Mouse (Mus musculus) spleen, adult 12 weeks (tissue): ENCODE results near the gene Atg2a.

ENCODE experiments used
- DNase-seq: peaks from one replicate; pipeline ENCODE4 v3.0.0; 2022; ENCODE audit warnings: low spot score

Gene Atg2a

DNA sequence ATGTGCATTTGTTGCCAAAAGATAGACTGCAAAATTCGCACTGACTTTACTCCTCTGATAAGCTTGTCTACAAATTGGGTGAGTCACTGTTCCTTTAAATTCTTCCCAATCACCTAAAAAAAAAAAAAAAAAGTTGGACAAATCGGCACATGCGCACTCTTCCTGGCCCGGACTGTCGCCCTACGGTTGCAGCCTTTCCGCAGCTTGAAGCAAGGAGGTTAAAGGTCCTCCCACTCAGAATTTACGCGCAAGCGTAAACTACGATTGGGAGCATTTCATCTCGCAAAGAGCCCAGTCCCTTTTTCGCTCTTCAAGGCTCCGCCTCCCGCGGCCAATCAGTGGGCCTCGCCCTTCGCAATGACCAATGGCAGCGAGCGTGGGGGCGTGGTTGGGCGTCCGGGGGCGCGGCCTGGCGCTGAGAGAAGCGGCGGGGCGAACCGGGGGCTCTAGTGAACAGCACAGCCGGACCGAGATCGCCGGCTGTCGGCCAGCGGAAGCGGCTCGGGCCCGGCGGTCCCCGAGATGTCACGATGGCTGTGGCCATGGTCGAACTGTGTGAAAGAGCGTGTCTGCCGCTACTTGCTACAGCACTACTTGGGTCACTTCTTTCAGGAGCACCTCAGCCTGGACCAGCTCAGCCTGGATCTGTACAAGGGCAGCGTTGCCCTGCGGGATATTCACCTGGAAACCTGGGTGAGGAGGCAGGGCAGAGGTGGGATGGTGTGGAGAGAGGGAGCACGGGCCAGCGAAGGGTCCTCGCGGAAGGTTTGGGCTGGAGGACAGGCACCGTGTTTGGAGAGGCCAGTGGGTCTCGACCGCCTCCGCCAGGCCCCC is at the start of gene Atg2a:
Gene Atg2a (plus strand): TSS at position 395 of the 834 bp plus-strand sequence.
- peak; percentile 98 for DNase-seq

- no peak for DNase-seq
These were observed 37.2 kb upstream of the Atg2a start for GRCm38 (mm10) chr19:6204265-6204664.

- no peak for DNase-seq
These were observed 34.8 kb upstream of the Atg2a start for GRCm38 (mm10) chr19:6206716-6207115.

GRCm38 (mm10) chr19:6216046-6216705 is 25.3 kb upstream of the Atg2a start:
- no peak for DNase-seq

DNA sequence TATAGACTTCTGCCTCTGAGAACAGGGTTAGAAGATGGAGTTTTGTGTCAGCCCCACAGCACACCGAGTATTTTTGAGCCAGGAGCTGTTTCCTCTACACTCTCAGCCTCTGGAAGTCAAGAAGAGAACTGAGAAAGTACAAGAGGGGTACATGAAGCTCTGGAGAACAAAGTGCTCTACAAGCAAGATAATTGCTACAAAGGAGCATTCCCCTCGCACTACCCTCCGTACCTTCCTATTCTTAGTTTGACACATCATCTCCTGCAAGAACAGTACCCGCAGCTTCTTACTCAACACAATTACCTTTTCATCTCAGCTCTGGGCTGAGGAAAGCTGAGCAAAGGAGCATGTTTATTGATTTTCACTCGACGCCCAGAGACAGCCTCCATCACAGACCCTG is 22.9 kb upstream of the Atg2a start:
- no peak for DNase-seq

- no peak for DNase-seq
These were observed 15.3 kb upstream of the Atg2a start, which contains the start of gene Gpha2 for GRCm38 (mm10) chr19:6226135-6226534. Gene Gpha2, plus strand, starts transcription at chr19:6226380.

DNA sequence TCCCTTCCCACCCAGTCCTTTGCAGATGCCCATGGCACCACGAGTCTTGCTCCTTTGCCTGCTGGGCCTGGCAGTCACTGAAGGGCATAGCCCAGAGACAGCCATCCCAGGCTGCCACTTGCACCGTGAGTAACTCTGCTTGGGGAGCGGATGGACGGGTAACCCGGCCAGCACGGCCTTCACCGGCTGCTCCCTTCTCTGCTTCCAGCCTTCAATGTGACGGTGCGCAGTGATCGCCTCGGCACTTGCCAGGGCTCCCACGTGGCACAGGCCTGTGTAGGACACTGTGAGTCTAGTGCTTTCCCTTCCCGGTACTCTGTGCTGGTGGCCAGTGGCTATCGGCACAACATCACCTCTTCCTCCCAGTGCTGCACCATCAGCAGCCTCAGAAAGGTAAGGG is 14.7 kb upstream of the Atg2a start:
- no peak for DNase-seq

DNA sequence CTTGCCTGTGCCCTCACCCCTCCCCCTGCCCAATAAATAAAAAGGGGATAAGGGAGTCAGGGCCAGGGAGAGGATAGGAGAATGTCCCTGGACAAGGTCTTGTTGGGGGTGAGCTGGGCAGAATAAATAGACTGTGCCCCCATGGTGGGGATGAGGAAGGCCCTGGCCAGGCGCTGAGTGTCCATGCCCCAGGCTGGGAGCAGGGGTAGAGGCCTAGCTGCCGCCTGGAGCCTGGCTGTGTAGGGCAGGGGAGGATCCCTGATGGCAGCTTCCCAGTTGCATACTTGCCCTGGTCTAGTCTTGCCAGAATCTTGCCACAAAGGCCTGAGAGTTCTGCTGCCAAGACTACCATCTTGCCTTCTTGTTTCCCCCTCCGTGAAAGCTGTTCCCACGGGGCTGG is 13.6 kb upstream of the Atg2a start:
- no peak for DNase-seq

GRCm38 (mm10) chr19:6230411-6230810 is 11.1 kb upstream of the Atg2a start:
- no peak for DNase-seq

- no peak for DNase-seq
These were observed 10.4 kb upstream of the Atg2a start for GRCm38 (mm10) chr19:6231036-6231435.

DNA sequence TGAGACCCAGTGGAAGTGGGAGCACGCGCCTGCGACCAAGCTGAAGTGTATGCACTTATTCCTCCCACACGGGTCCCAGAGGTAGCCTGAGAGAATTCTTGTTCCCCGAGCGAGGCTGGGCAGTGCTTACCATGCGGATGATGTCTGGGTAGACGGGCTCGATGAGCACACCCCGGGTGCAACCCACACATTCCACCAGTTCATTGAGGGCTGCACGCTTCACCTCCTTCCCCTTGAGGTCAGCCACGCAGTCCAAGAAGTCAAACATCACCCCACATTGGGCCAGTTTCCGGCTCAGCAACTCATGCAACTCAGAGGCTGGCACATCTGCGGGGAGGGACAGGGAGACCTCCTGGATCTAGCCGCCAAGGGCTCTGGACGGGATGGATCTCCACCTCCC is 7.8 kb upstream of the Atg2a start:
- no peak for DNase-seq

GRCm38 (mm10) chr19:6234337-6235083 is 7.0 kb upstream of the Atg2a start:
- DNase-seq: peak; percentile 75

DNA sequence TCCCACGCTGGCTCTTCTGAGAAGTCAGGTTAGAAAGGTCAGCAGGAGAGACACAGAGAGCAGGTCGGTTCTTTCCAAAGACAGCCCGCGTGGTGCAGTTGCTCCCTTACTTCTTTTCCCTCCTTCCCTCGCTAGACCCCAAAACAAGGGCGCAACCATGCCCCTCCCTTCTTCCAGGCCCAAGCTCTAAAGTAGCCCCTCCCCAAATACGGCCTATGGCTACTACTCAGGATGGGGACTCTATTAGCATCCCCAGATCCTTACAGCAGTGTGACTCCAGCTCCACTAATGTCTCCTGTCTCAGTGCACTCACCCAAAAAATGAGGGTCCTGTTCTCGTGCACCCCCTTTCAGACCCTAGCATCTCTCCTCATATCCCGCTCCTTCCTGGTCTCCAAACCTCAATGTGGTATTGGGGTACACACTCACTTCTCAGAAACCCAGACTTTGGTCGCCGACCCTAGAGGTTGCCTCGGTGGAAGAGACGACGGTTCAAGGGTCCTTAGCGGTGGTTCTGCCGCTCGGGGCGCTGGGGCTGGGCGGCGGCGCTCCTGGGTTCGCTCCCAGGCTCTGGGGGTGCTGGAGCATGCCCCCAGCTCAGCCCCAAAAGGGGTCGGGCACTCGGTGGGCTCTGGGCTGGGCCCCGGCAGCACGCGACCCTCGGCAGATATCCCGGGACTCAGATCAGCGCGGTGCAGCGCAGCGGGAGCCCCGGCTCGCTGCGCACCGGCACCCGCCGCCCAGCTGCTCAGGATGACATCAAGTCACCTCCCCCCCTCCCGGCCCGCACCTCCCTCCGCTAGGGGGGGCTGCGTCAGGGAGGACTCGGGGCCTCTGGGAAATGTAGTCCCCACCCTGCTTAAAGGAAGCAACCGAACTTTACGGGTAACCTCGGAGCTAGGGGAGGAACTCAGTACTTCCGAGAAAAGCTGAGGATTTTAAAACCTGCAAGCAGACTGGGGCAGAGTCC is 6.1 kb upstream of the Atg2a start, which contains the start of gene Ppp2r5b:
Gene Ppp2r5b (minus strand): TSS at position 789 of the 969 bp plus-strand sequence.
- DNase-seq: peak; percentile 96

DNA sequence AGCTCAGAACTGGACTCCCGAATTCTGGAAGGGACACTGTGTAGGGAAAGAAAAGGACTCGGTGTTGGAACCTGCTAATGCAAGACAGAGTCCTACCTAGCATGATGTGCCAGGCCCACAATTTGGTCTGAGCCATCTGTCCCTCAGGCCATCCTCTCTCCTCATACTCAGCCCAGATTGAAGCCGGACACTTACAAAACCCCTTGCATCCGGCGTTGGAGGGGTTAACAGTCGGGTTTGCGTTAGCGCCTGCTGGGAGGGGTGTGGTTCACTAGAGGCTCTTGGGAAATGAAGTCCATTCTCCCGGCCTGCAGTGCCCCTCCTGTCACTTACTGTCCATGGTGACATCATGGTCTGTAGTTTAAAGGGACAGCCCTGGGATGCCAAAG is 5.4 kb upstream of the Atg2a start:
- peak; percentile 74 for DNase-seq

DNA sequence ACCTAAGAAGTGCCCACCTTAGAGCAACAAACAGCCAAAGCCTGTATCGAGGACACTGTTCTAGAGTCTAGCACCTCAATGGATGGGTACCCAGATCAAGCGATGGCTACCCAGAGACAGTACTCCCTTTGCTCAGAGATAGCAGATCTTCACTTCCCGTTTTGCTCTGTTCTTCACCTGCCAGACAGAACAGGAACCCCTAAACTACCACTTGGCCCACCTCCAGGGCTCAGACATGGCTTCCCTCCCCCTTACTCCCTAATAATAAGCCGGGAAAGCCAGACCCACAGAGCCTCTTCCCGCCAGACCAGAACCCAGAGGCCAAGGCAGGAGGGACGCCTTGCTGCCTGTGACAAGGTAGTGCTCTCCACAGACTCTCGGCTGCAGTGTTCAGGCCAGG is 4.6 kb upstream of the Atg2a start:
- no peak for DNase-seq

- no peak for DNase-seq
These were observed 2.7 kb upstream of the Atg2a start for GRCm38 (mm10) chr19:6238740-6239139.

DNA sequence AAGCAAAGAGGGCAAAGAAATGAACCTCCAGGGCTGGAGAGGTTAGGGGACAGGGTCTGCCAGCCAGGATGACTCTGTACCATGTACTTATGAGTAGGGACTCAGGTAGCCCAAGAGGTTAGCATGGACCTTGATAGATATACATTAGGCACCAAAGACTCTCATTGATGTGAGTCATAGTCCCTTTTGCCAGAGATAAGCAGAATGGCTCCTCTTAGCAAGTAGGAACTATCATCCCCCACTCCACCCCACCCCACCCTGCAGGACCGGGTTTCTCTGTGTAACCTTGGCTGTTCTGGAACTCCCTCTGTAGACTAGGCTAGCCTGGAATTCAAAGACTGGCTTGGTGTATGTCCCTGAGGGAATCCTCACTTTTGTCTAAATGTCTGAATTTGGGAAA is 1.3 kb upstream of the Atg2a start:
- peak; percentile 24 for DNase-seq

GRCm38 (mm10) chr19:6240725-6241124 is 743 bp upstream of the Atg2a start:
- DNase-seq: no peak

DNA sequence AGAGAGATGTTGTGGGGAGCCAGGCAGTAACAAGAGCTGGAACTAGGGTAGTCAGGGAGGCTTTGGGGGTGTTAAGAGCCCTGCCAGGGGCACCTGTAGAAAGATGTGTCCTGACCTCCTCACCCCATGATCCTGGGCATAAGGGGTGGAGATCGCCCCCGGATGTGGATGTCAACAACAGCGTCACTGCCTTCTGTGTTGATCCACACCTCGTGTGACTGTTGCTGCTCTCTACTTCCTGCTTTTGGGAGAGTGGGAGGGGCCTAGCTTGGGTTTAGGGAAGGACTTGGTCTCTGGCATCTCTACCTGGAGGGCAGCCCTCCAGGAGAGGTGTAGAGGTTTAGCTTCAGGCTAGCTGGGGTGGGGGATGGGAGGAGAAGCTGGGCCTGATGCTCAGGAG is 813 bp downstream of the Atg2a start:
- peak; percentile 68 for DNase-seq

DNA sequence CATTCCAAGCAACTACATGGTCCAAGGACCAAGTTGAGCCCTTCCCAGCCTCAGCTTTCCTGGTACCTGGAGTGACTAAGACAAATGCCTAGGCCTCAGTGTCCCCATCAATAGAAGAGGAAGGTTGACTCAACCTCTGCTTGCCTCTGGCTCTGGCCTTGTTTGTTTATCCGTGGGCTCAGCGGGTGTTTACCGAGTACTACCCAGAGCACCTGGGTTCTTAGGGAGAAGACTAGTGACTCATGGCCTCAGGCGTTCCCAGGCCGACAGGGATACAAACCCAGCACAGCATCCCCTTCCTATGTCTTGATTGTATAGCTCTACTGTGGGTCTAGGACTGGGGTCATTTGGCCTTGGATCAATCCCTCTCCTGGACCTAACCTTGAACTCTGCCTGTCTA is 1.8 kb downstream of the Atg2a start:
- DNase-seq: no peak

- no peak for DNase-seq
These were observed 4.3 kb downstream of the Atg2a start for GRCm38 (mm10) chr19:6245806-6246205.
